Mouse (Mus musculus) spleen, postnatal 36 days (tissue): Measurements from ENCODE around the gene Parp6.

Source experiments
- DNase-seq, 2 experiments: peaks; one replicate each; pipeline ENCODE4 v3.0.0; 2022; ENCODE audit warnings: low spot score in 2 of 2, mixed read lengths in 1 of 2

Gene Parp6

GRCm38 (mm10) chr9:59655958-59656634 lies 39.0 kb downstream of the Parp6 start, which contains the start of gene Pkm:
Gene Pkm, plus strand, starts transcription at chr9:59656368.
- DNase-seq = peak; percentile 97 to 98

DNA sequence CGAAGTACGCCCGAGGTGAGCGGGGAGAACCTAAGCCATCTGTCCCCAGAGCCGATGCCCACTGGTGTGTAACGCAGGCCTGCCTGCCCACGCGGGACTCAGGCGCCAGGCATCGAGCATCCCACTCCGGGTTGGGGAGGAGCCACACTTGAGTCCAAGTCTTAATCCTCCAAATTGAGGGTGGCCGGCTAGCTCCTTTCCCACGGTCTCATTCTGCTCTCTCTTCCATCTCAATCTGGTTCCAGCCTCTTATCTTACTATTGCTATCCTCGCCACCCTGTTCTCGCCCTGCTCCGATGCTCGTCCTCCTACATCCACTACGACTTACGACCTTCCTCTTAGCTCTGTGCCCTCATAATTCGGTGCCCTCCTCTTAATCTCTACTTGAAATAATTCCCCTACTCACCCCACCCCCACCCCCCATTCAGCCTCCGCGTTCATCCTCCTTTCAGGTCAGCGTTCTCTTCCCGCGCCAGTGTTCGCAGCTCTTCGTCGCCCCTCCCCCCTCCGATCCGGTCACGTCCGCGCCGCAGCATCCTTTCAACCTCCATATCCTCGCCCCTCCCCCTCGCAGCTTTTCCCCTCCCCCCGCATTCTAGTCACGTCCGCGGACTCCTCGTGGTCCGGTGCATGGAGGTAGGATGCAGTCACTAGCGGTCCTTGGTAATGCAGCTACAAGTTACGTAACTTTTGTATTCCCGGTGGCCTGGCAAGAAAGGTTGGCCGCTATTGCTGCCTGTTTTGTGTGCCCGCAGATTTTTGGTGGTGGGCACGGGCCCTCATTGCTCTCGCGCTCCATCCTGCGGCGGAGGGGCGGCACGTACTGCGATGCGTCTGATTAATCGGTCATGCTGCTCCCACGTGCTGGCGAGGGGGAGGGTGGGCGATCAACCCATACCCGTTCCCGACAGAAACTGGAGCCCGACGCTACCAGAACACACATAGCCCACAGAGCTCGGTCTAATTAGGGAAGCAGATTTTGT lies 39.8 kb downstream of the Parp6 start:
- peak; percentile 63 to 65 for DNase-seq

DNA sequence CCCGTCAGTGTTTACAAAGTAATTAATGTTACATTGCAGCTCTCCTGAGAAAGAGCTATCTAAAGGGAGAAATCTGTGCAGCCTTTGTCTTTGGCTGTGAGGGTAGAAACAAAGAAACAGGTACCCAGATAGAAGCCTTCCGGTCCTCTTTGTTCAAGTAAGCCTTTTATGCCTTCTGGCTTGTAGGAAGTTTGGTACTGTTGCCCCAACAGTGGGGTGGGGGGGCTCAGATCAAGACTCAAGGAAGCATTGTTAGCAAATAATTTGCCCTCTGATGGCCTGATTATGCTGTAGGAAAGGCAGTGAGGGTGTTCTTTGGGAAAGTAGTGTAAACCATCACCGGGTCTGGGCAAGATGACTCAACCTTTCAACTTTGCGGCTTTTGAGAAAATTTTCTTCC lies 41.1 kb downstream of the Parp6 start:
- DNase-seq = no peak

- peak; percentile 68 to 73 for DNase-seq
These were observed 42.2 kb downstream of the Parp6 start for GRCm38 (mm10) chr9:59659036-59660026.

DNA sequence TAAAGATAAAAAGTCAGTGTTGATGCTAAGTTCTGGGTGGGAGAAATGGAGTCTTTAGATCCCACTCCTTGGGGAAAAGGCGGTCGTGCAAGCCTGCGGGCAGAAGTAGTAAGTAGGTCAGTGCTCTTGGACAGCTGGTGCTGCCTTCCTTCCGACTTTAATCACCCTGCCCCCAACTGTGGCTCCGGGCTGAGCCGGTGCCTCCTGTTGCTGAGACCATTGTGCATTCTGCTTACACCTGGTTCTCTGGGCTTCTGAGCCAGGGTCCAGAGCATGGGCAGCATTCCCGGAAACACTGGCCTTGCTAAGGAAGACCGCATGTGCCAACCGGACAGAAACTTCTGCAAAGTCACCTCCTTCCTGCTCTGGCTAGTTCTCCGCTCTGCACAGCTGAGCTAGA lies 43.3 kb downstream of the Parp6 start:
- peak in 1 of 2 experiments; percentile 18 for DNase-seq

DNA sequence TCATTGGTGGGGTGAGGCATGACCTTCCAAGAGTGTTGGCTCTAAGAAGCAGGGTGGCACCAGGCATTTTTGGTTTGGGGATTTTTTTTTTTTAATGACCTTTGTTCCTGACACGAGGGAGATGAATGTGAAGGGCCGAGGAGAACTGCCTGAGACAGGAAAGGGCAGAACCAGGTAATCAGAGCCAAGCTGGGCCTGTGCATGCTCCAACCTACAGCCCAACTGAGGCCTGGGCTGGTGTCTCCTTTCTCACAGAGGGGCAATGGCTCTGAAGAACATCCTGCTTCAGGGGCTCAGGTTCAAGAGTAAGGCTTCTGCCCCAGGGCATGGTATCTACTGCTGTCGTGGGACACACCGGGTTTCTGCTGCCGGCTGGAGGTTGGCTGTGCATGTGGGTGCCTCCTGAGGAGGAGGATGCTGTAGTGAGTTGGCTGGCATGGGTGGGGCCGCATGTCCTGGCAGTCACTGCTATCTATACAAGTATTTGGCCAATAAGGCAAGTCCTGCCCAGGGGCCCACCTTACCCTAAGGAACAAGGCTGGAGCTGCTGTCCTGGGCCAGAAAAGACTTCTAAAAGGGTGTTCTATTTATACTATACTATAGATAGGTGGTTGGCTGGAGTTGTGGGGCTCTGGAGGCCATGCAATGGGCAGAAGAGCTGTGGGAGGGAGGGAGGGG lies 44.4 kb downstream of the Parp6 start:
- DNase-seq = no peak

- DNase-seq = no peak
These were observed 46.1 kb downstream of the Parp6 start for GRCm38 (mm10) chr9:59663226-59663625.

DNA sequence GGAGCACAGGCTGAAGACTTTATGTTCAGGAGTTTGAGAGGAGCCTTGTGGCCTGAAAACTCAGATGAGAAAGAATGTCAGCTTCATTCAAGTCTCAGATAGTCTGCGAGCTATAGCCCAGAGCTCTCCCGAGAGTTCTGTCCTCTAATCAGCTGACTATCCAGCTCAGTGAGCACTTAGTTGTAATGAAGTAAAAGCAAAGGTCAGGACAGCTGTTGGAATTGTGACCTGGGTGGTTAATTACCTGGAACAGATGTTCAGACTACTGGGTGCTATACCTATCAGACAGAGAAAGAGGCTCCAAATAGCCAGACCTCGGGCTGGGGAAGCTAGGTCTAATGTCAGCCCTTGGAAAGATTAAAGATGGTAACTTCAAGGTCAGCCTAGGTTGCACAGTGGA lies 46.9 kb downstream of the Parp6 start:
- no peak for DNase-seq

DNA sequence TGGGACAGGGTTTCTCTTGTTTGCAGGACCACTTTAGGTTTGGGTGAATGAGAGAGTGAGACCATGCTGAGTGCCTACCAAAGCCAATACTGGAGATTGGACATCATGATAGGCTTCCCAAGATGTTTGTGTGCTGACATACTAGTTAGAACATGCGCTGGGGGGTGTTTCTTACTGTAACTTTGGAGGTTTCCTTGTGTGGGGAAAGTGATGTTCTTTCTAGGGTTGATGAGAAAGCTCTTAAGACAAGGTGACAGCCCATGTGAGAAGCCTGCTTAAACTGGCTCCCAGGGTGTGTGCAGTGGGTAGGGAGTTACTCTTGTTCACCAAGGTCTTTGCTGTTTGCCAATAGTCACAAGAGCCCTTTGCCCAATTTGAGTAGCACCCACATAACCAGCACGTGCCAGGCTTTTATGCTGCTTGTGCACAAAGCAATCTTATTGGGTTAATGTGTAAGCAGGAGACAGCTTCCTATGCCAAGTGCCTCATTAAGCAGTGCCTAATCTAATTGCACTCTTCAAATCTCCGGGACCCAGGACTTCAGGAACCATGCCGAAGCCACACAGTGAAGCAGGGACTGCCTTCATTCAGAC lies 47.7 kb downstream of the Parp6 start:
- DNase-seq = no peak

DNA sequence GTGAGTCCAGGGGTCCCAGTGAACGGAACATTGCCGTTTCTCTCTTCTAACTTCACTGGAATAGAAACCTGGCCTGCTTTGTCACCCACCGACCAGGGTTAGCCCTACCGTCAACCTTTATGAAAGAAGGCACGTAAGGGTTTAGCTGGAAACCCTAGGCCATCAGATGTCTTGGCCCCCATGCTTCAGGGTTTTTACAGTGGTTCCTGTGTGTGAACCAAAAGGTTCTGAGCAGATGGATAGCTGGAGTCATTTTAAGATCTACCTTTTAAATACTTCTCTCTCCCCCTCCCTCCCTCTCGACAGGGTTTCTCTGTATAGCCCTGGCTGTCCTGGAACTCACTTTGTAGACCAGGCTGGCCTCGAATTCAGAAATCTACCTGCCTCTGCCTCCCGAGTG lies 48.9 kb downstream of the Parp6 start:
- no peak for DNase-seq

DNA sequence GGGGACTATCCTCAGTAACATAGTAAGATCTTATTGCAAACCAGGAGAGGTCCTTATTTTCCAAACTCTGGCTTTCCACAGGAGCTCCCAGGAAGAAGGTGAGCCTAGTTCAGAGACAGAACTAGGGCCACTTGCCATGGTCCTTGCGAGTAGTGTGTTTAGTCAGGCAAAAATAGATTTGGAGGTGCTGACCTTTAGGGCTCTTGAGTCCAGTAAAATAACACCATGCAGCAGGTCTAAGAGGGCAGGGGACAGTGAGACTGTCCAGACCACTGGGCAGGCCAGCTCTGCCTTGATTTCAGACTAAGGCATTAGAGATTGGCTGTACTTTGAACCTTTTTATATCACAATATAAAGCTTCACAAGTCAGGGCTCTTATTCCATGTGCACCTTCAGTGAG lies 49.7 kb downstream of the Parp6 start:
- no peak for DNase-seq

GRCm38 (mm10) chr9:59667250-59667649 lies 50.2 kb downstream of the Parp6 start:
- DNase-seq = no peak

DNA sequence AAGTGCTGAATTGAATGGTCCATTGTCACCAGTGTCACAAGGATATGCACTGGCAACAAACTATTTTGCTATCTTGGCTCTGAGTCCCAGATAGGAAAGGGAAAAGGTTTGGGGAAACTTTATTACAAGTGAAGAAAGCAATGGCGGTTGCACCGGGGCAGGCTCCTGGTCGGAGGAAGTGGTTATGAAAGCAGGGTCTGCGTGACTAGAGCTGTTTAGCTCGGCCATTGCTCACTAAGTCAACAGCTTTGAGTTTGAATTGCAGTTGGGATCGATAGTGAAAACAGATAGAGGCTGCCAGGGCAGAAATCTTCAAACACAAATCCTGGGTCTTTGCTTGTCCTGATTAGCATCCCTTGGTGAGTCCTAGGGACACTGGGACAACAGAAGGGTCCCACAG lies 50.8 kb downstream of the Parp6 start:
- DNase-seq = no peak

GRCm38 (mm10) chr9:59668473-59668872 lies 51.4 kb downstream of the Parp6 start:
- no peak for DNase-seq

GRCm38 (mm10) chr9:59669172-59669571 lies 52.1 kb downstream of the Parp6 start:
- DNase-seq = no peak

GRCm38 (mm10) chr9:59672195-59672894 lies 55.3 kb downstream of the Parp6 start:
- DNase-seq = no peak

- no peak for DNase-seq
These were observed 56.3 kb downstream of the Parp6 start for GRCm38 (mm10) chr9:59673427-59673826.

DNA sequence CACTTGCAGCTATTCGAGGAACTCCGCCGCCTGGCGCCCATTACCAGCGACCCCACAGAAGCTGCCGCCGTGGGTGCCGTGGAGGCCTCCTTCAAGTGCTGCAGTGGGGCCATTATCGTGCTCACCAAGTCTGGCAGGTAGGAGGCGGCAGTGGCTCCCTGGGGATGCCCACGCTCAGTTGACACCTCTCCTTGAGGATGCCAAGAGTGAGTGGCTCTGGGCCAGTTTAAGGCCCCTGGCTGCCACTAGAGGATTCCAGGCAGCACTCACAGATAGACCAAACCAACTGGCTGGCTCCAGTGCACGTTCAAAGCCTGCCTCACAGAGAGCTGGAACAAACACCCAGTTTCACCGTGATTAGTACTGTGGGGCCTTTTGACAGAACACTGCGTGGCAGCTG lies 58.5 kb downstream of the Parp6 start:
- no peak for DNase-seq

GRCm38 (mm10) chr9:59678313-59678712 lies 61.2 kb downstream of the Parp6 start:
- DNase-seq = no peak
